Mouse (Mus musculus) kidney, postnatal 14 days (tissue): ENCODE results near the gene Tex11.
A peak's percentile ranks its signal among the peaks of the same experiment; 100 is the strongest.
"Not testable (repeated sequence)": the region's sequence is repeated elsewhere in the genome, so short reads cannot be mapped to it uniquely, and the experiment has no call there.

Experiments
- DNase-seq: peaks from one replicate; pipeline ENCODE4 v3.0.0; 2022; ENCODE audit warnings: mixed read lengths

Gene Tex11

GRCm38 (mm10) chrX:101059541-101059940, at the start of gene Tex11:
Gene Tex11 (minus strand): TSS chrX:101059667.
- no peak for DNase-seq

- DNase-seq, result no peak
These were observed 26.5 kb upstream of the Tex11 start, which contains the start of gene Slc7a3 for GRCm38 (mm10) chrX:101085920-101086319. Gene Slc7a3 (minus strand): TSS chrX:101086020.

GRCm38 (mm10) chrX:101085211-101085610, 25.7 kb upstream of the Tex11 start:
- DNase-seq, result not testable (repeated sequence)

- DNase-seq, result no peak
These were observed 24.7 kb upstream of the Tex11 start for GRCm38 (mm10) chrX:101084192-101084591.

GRCm38 (mm10) chrX:101065245-101065644, 5.8 kb upstream of the Tex11 start:
- DNase-seq, result no peak

GRCm38 (mm10) chrX:101063503-101063902, 4.0 kb upstream of the Tex11 start:
- no peak for DNase-seq

- DNase-seq, result peak; percentile 1
These were observed 115.8 kb downstream of the Tex11 start for GRCm38 (mm10) chrX:100943640-100944039.

GRCm38 (mm10) chrX:100839211-100839610, 220.3 kb downstream of the Tex11 start:
- DNase-seq, result no peak

GRCm38 (mm10) chrX:100832806-100833205, 226.7 kb downstream of the Tex11 start:
- no peak for DNase-seq

GRCm38 (mm10) chrX:100825557-100825956, 233.9 kb downstream of the Tex11 start:
- DNase-seq, result no peak

GRCm38 (mm10) chrX:100821149-100821548, 238.3 kb downstream of the Tex11 start:
- no peak for DNase-seq

- no peak for DNase-seq
These were observed 240.8 kb downstream of the Tex11 start for GRCm38 (mm10) chrX:100818681-100819080.

GRCm38 (mm10) chrX:100815766-100816165, 243.7 kb downstream of the Tex11 start:
- DNase-seq, result no peak

- DNase-seq, result no peak
These were observed 245.3 kb downstream of the Tex11 start for GRCm38 (mm10) chrX:100814139-100814538.

GRCm38 (mm10) chrX:100811129-100811528, 248.3 kb downstream of the Tex11 start:
- no peak for DNase-seq

- peak; percentile 16 for DNase-seq
These were observed 257.4 kb downstream of the Tex11 start for GRCm38 (mm10) chrX:100802034-100802433.

- no peak for DNase-seq
These were observed 258.8 kb downstream of the Tex11 start for GRCm38 (mm10) chrX:100800643-100801042.

- no peak for DNase-seq
These were observed 261.5 kb downstream of the Tex11 start for GRCm38 (mm10) chrX:100797851-100798527.

- no peak for DNase-seq
These were observed 262.1 kb downstream of the Tex11 start for GRCm38 (mm10) chrX:100797370-100797769.

- DNase-seq, result no peak
These were observed 262.8 kb downstream of the Tex11 start for GRCm38 (mm10) chrX:100796741-100797090.

GRCm38 (mm10) chrX:100796041-100796740, 263.3 kb downstream of the Tex11 start:
- no peak for DNase-seq

- no peak for DNase-seq
These were observed 270.1 kb downstream of the Tex11 start for GRCm38 (mm10) chrX:100789322-100789721.
